Mouse (Mus musculus) liver, embryonic 18 days (tissue): ENCODE measurements around the gene Kif15. TPM values are rescaled to one million over a fixed set of nuclear protein-coding genes. Genes with fewer than 3 reads are reported as not detected.

Source experiments
- polyA plus RNA-seq: library from polyadenylated mRNA; depleted of rRNA; stranded (reverse); fragments of >200 nt; gene quantifications from 2 replicates; pipeline ENCODE4 v1.2.3, GENCODE M21; 2012; rRNA removed

Kif15 gene
- polyA plus RNA-seq = 19.3 and 22.8 TPM in 2 replicates

GRCm38 (mm10) chr9:122950643-122951475, at the start of gene Kif15, which contains the start of gene 1110059G10Rik:
Gene Kif15 (plus strand): TSS chr9:122951046.
Gene 1110059G10Rik (minus strand): TSS chr9:122951000.

GRCm38 (mm10) chr9:122922936-122923381, 27.9 kb upstream of the Kif15 start, which contains the start of gene Zfp105:
Gene Zfp105 (plus strand): TSS chr9:122923072.

GRCm38 (mm10) chr9:123020995-123021631, 70.3 kb downstream of the Kif15 start, which contains the start of gene Tmem42:
Gene Tmem42 (plus strand): TSS chr9:123021326.

GRCm38 (mm10) chr9:123034426-123034825, 83.6 kb downstream of the Kif15 start, which contains the start of gene Tgm4:
Gene Tgm4 (plus strand): TSS chr9:123034726.

Other genes with a start within 250 kb of the Kif15 start
- not detected in 2 replicates for gene Topaz1, start 203.7 kb upstream of the Kif15 start, polyA plus RNA-seq
- gene Tcaim, start 145.5 kb upstream of the Kif15 start, polyA plus RNA-seq = 2.2 and 2.3 TPM in 2 replicates
- not detected in 2 replicates for gene Gm35549, start 107.0 kb upstream of the Kif15 start, polyA plus RNA-seq
- 20.0 and 20.1 TPM in 2 replicates for gene Zfp445, start 85.0 kb upstream of the Kif15 start, polyA plus RNA-seq
- 2.5 and 2.7 TPM in 2 replicates for gene Zkscan7, start 65.4 kb upstream of the Kif15 start, polyA plus RNA-seq
- gene Zfp105, start 28.0 kb upstream of the Kif15 start, polyA plus RNA-seq = 1.3 and 1.4 TPM in 2 replicates
- 7.7 and 8.6 TPM in 2 replicates for gene 1110059G10Rik, start within 50 bp of the Kif15 start, polyA plus RNA-seq
- 5.1 and 5.4 TPM in 2 replicates for gene Tmem42, start 70.3 kb downstream of the Kif15 start, polyA plus RNA-seq
- gene Tgm4, start 83.7 kb downstream of the Kif15 start, polyA plus RNA-seq = 0.08 and 0.09 TPM in 2 replicates
- 15.3 and 15.9 TPM in 2 replicates for gene Zdhhc3, start 162.2 kb downstream of the Kif15 start, polyA plus RNA-seq
- 50.7 and 56.5 TPM in 2 replicates for gene Exosc7, start 162.2 kb downstream of the Kif15 start, polyA plus RNA-seq
- gene Clec3b, start 199.9 kb downstream of the Kif15 start, polyA plus RNA-seq = 0.55 and 0.70 TPM in 2 replicates